Mouse (Mus musculus) left cerebral cortex, postnatal 4 days (tissue): ENCODE data around the gene Gm21310. TPM values are rescaled to one million over a fixed set of nuclear protein-coding genes. Genes with fewer than 3 reads are reported as not detected.
"Not testable (repeated sequence)": the region's sequence is repeated elsewhere in the genome, so short reads cannot be mapped to it uniquely, and the experiment has no call there.

ENCODE experiments used
- DNase-seq: peaks from one replicate; pipeline ENCODE4 v3.0.0-alpha.2; 2022
- intact Hi-C: fragments of 180-260 bp; cut with DNase I; formaldehyde crosslinking; loops from one replicate; pipeline ENCODE4 v1.15.1; 2025
- total RNA-seq, 2 experiments: library from RNA; stranded (reverse); gene quantifications; 2 replicates each; pipeline ENCODE4 v1.2.3; 2021

The Gm21310 gene
- not detected for total RNA-seq

DNA sequence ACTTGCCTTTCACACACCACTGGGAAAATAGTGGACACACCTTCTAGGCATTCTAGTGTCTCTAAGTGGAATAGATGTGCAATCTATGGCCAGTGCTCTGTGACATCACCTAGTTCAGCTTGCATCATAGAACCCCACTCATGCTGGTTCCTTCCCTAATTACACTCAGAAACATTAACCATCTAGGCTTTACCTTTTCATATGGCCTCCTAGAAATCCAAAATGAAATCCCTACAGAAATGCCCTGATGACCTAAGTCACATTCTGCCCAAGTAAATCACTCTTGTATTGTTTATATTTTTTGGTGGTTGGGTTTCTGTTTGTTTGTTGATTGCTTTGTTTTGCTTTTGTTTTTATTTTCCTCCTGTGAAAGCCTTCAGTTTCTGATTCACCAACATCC lies at the start of gene Gm21310:
Gm21310 (minus strand) TSS at position 101 of the 400 bp plus-strand sequence.
- DNase-seq, intact Hi-C loops: not testable (repeated sequence)

Other genes with a start within 250 kb of the Gm21310 start
- not detected for gene Gm20834, start 177.4 kb upstream of the Gm21310 start, total RNA-seq